Mouse (Mus musculus) testis, postnatal 14 days (tissue): ENCODE measurements around the gene Adamts2.
A peak's percentile ranks its signal among the peaks of the same experiment; 100 is the strongest.

ENCODE experiments used
- DNase-seq: peaks from one replicate; pipeline ENCODE4 v3.0.0; 2021; ENCODE audit warnings: low spot score

Gene Adamts2

GRCm38 (mm10) chr11:50601641-50602355 is at the start of gene Adamts2:
Gene Adamts2, plus strand, starts transcription at chr11:50602084.
- peak; percentile 69 for DNase-seq

DNA sequence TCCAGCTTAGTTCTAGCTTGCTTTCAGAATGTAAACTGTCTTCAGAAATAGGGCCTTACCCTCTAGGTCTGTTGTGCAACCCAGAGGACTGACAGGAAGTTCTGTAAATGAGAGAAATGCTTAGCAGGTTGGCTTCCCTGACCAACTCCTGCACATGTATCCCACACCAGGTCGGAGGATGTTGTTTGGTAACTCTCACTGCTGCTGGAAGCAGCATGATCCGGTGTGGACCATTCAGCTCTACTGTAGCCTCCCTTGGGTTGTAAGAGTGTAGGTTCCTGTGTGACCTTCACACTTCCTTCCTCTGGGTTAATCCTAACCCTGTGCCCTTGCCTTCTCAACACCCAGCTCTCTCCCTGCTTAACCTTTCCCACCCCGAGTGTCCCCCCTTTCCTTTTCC is 44.8 kb upstream of the Adamts2 start:
- no peak for DNase-seq

GRCm38 (mm10) chr11:50559108-50559507 is 42.8 kb upstream of the Adamts2 start:
- DNase-seq, result no peak

DNA sequence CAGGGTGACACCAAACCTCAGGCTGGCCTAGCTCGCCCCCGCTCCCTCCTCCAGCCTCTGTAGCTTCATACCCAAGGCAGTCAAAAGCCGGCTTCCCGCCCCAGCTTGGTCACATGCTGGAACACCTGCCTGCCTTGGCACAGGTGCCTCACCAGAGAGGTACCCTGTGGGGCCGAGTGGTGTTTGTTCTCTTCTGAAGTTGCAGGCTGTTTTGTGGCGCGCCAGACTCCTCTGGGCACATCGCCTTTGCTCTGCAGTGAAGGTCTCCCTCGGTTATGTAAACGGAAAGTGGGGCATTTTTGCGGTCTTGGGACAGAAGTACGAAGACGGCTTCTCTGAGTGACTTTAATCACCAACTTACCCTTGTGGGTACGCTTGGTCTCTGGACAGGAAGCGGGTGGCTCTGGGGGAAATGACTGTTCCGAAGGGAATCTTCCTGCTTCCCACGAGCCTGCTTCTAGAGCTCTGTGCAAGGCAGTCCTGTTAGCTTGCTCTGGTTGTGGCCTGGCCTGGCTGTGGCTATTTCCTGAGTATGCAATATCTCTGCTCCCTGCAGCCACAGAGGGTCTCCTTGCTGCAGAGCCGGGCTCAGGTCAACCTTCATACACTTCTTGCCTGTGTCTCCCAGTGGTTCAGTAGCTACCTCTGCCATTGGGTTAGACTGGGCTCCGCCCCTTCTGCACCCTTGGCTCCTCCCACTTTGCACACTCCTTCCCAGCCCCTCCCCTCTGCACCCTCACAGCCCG is 36.2 kb upstream of the Adamts2 start:
- no peak for DNase-seq

- no peak for DNase-seq
Measured at GRCm38 (mm10) chr11:50571448-50571847, 30.4 kb upstream of the Adamts2 start.

- no peak for DNase-seq
Measured at GRCm38 (mm10) chr11:50576521-50576920, 25.4 kb upstream of the Adamts2 start.

- DNase-seq, result no peak
Measured at GRCm38 (mm10) chr11:50587026-50587425, 14.9 kb upstream of the Adamts2 start.

DNA sequence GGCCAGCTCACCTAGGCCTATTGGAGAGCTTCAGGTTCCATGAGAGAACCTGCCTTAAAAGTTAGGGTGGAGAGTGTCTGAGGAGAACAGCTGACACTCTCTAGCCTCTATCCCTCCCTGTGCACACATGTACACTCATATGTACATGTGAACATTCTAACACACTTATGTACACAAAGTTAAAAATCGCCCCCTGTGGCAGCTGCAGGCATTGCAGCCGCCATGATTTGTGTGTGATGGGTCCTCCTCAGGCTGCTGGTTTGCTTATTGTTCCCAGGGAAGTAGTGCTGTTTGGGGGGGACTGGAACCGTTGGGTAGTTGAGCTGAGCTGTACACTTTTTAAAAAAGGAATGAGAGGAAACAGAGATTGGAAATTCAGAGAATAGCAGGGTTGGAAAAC is 14.1 kb upstream of the Adamts2 start:
- no peak for DNase-seq

DNA sequence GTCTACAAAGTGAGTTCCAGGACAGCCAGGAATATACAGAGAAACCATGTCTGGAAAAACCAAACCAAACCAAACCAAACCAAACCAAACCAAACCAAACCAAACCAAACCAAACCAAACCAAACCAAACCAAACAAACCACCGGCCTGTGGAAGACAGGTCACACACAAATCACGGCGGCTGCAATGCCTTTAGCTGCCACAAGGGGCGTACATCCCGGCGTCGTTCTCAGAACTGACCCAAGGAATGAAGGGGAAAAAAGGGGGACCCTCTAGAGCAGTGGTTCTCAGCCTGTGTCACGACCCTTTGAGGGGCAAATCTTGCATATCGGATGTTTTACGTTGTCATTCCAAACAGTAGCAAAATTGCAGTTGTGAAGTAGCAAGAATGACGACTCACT is 12.8 kb upstream of the Adamts2 start:
- peak; percentile 31 for DNase-seq

- DNase-seq, result no peak
Measured at GRCm38 (mm10) chr11:50591053-50591452, 10.8 kb upstream of the Adamts2 start.

DNA sequence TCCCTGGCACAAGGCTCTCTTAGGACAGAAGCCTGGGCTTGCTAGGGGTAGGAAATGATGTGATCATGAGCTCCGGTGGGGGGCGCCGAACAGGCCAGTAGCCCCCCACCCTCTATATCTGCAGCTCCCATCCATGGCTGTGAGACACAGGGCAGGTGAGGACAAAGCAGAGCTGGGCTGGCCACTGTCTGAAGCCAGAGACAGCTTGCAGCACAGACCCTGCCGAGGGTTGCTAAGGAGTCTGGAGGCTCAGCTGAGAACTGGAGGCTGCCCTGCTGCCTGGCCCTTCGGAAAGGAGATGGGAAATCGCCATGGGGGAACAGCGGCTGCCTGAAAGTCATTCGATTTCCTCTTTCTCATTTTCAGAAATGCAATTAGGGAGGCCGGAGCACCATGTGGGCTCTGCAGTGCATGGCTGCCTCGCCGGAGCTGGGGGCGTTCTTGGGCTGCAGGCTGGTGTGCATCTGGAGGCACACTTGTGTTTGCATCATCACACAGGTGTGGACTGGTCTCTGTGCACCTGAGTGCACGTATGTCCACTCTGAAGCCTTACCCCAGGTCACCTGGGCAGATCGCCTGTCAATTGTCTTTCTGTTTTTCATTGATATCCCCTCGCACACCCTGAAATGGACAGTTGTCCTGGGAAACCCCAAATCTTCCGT is 8.9 kb upstream of the Adamts2 start:
- DNase-seq, result no peak

GRCm38 (mm10) chr11:50596571-50596970 is 5.3 kb upstream of the Adamts2 start:
- no peak for DNase-seq

- no peak for DNase-seq
Measured at GRCm38 (mm10) chr11:50599156-50599555, 2.7 kb upstream of the Adamts2 start.

GRCm38 (mm10) chr11:50602356-50603081 is 635 bp downstream of the Adamts2 start:
- DNase-seq, result peak; percentile 34

DNA sequence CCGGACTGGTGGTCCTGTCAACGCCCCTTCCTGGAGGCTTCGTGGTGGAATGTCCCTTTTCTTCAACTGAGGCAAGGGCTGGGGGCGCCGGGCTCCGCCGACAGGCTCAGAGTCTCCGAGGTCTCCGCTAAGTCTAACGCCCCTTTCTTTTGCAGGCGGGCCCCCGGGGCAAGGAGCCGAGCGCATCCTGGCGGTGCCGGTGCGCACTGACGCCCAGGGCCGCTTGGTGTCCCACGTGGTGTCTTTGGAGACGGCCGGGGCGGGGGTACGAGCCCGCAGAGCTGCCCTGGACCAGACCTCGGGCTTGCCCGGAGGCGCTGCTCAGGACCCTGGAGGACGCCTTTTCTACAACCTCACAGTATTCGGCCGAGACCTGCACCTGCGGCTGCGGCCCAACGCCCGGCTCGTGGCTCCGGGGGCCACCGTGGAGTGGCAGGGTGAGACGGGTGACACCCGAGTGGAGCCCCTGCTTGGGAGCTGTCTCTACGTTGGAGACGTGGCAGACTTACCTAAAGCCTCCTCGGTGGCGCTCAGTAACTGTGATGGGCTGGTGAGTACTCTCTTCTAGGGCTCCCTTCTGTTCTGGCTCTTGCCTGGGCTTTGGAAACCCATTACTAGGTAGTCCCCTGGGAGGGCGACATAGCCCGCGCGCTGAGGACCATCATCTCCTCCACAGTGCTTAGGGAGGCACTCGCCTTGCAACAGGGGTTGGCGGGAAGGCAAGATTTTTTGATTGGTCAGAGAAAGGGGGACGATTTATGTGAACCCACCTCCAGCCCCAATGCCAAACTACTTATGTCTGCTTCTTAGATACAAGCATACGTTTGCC is 1.4 kb downstream of the Adamts2 start:
- peak; percentile 15 for DNase-seq

DNA sequence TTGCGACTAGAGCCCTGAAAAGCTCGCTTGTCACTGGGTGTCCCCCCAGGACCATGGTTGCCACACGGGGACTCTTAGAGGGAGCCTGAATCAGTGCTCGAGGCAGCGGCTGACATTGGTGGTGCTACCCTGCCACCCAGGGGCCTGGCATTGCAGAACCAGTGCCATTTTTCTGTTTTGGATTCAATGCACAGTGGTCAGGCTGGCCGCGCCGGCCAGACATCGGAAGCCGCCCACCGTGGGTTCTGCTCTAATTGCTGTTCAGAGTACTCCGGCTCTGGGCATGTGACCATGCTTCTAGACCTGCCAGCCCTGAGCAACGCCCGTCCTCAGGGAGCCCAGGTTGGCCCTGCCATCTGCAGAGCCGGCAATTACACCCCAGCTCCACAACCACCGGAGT is 2.5 kb downstream of the Adamts2 start:
- DNase-seq, result no peak

DNA sequence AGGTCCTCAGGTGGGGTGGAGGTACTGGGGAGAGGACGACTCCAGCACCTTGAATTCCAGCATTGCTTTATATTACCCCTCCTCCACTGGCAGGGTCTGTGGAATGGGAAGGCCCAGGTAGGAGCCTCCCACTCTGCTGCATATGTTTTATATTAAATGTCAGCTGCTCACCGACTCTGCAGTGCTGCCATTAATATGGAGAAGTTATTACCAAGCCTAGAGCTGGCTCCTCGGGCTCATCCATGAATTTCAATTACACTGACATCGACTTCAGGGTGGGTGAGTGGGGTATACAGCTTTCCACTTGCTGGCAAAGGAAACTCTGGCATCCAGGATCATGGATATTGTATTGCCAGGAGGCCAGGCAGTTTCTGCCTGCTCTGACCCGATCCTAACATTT is 9.3 kb downstream of the Adamts2 start:
- no peak for DNase-seq

- DNase-seq, result no peak
Measured at GRCm38 (mm10) chr11:50617015-50617543, 15.2 kb downstream of the Adamts2 start.

- DNase-seq, result no peak
Measured at GRCm38 (mm10) chr11:50620926-50621325, 19.0 kb downstream of the Adamts2 start.

DNA sequence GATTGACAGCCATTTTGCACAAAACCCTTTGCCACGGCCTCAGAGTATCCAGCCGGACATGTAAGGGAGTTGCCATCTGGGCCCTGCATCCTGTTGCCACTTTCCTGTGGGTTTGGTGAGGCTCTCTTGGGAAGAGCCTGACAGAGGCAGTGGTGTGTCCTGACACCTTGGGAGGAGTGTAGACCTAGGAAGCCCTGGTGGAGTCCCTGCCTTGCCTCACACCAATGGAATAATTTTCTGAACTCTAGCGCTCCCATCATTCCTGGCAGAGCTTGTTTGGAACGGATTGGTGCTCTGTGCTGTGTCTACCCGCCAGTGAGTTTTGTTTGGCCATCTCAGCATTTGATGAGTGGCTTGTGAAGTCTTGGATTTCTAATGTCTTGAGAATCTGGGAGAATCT is 19.5 kb downstream of the Adamts2 start:
- no peak for DNase-seq

DNA sequence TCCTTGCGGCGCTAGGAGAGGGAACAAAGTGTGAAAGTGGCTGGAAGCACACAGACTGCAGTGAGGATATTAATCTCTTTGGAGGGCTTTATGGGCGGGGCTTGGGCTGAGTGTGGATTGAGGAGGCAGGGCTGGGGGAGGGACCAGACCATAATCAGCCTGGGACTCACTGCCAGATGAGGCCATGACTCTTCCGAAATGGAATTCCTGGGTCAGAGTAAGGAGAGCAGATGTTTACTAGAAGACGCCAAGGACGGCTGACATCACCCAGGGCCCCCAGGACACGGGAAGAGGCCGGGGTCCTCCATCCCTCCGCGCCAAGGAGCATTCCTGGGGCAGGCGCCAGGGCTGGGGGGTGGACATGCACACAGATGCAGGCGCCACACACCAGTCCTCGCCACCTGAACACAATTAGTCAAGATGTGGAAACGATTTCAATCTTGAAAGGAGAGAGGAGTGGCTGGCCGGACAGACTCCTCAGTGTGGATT is 20.4 kb downstream of the Adamts2 start:
- peak; percentile 61 for DNase-seq
